Mouse (Mus musculus) neural tube, embryonic 13.5 days (tissue): ENCODE results near the gene 2310039H08Rik. TPM values are rescaled to one million over a fixed set of nuclear protein-coding genes. Genes with fewer than 3 reads are reported as not detected.
A peak's percentile ranks its signal among the peaks of the same experiment; 100 is the strongest.

Experiments
- ATAC-seq: fragments of 200-750 bp; cut with Nextera tagmentation; 2 replicates; pipeline ENCODE4 v1.8.0; 2017; ENCODE audit warnings: low read depth, mild to moderate bottlenecking, moderate TSS enrichment, moderate library complexity
- H3K27ac ChIP-seq: fragments of 300-500 bp; sonication (generic); replicated peaks from 2 replicates; pipeline ENCODE4 v1.5.1; 2015; ENCODE audit warnings: moderate library complexity, mild to moderate bottlenecking, inconsistent platforms
- H3K27me3 ChIP-seq: fragments of 300-500 bp; sonication (generic); 2 replicates; pipeline ENCODE4 v1.6.1; 2015; ENCODE audit warnings: mild to moderate bottlenecking, inconsistent platforms
- H3K36me3 ChIP-seq: fragments of 300-500 bp; sonication (generic); 2 replicates; pipeline ENCODE4 v1.6.1; 2015; ENCODE audit warnings: mild to moderate bottlenecking, inconsistent platforms
- H3K4me1 ChIP-seq: fragments of 300-500 bp; sonication (generic); replicated peaks from 2 replicates; pipeline ENCODE4 v1.6.1; 2015; ENCODE audit warnings: inconsistent platforms
- H3K4me2 ChIP-seq: fragments of 300-500 bp; sonication (generic); 2 replicates; pipeline ENCODE4 v1.6.1; 2015; ENCODE audit warnings: inconsistent platforms, mild to moderate bottlenecking, moderate library complexity
- H3K4me3 ChIP-seq: fragments of 300-500 bp; sonication (generic); 2 replicates; pipeline ENCODE4 v1.5.1; 2015; ENCODE audit warnings: mild to moderate bottlenecking, inconsistent platforms
- H3K9ac ChIP-seq: fragments of 300-500 bp; sonication (generic); 2 replicates; pipeline ENCODE4 v1.6.1; 2015; ENCODE audit warnings: moderate library complexity, mild to moderate bottlenecking, inconsistent platforms
- H3K9me3 ChIP-seq: fragments of 300-500 bp; sonication (generic); 2 replicates; pipeline ENCODE4 v1.6.1; 2016; ENCODE audit warnings: inconsistent platforms
- WGBS: fragments of 180-500 bp; shearing (Covaris S2); methylation state at CpG from one replicate; pipeline ENCODE4 v1.1.7; 2015; 5-methylcytosine and 5-hydroxymethylcytosine counted together
- polyA plus RNA-seq: library from polyadenylated mRNA; unstranded; fragments of >200 nt; fragmentation: Nextera tagmentation; extraction: Ambion mirVana; gene quantifications from 2 replicates; pipeline ENCODE4 v1.2.1, GENCODE M21; 2015

2310039H08Rik gene
- polyA plus RNA-seq = 47.3 and 56.2 TPM in 2 replicates

- H3K4me2 ChIP-seq = peak within 1 kb of the TSS; percentile 80
- H3K4me1 ChIP-seq = peaks cover 22% of the 10 kb centered on the region
- H3K36me3 ChIP-seq = peaks cover 37% of the 10 kb centered on the region
- under 1% methylated on average over 50 of the region's 50 CpGs for WGBS
- peak within 1 kb of the TSS; percentile 88 for H3K9ac ChIP-seq
- no peaks in the 10 kb centered on the region for H3K27me3 ChIP-seq
- H3K4me3 ChIP-seq = peak within 1 kb of the TSS; percentile 92
- H3K9me3 ChIP-seq = no peaks in the 10 kb centered on the region
- H3K27ac ChIP-seq = peak within 1 kb of the TSS; percentile 80
- ATAC-seq = peak; percentile 93
Observed at GRCm38 (mm10) chr17:46772404-46773277, at the start of gene 2310039H08Rik. 2310039H08Rik (plus strand) TSS chr17:46772635.

GRCm38 (mm10) chr17:46724477-46725084, 47.9 kb upstream of the 2310039H08Rik start:
- 80% methylated on average over 20 of the region's 20 CpGs for WGBS
- Histone ChIP-seq H3K4me3 (no peak overlapping the region), H3K4me1 (no peaks in the 10 kb centered on the region; the same call in 1 of the 2 replicates), H3K36me3 (peaks cover 54% of the 10 kb centered on the region), H3K4me2 (no peak overlapping the region), H3K9me3 (no peaks in the 10 kb centered on the region), H3K27me3 (peaks cover 18% of the 10 kb centered on the region), H3K27ac (no peak overlapping the region), H3K9ac (no peak overlapping the region)
- ATAC-seq = no peak

- Histone ChIP-seq H3K36me3 (peaks cover 54% of the 10 kb centered on the region), H3K4me2 (no peak overlapping the region), H3K27me3 (peaks cover 19% of the 10 kb centered on the region), H3K27ac (no peak overlapping the region), H3K4me1 (no peaks in the 10 kb centered on the region; the same call in 1 of the 2 replicates), H3K9me3 (no peaks in the 10 kb centered on the region), H3K4me3 (no peak overlapping the region), H3K9ac (no peak overlapping the region)
- 48% methylated on average over 9 of the region's 9 CpGs for WGBS
- no peak for ATAC-seq
Observed at GRCm38 (mm10) chr17:46725273-46725672, 47.2 kb upstream of the 2310039H08Rik start.

- H3K4me1 ChIP-seq = no peaks in the 10 kb centered on the region; the same call in 1 of the 2 replicates
- no peak overlapping the region for H3K4me3 ChIP-seq
- peaks cover 47% of the 10 kb centered on the region for H3K36me3 ChIP-seq
- no peak overlapping the region for H3K27ac ChIP-seq
- peaks cover 19% of the 10 kb centered on the region for H3K27me3 ChIP-seq
- no peaks in the 10 kb centered on the region for H3K9me3 ChIP-seq
- H3K4me2 ChIP-seq = no peak overlapping the region
- H3K9ac ChIP-seq = no peak overlapping the region
- WGBS = 91% methylated on average over 26 of the region's 26 CpGs
- ATAC-seq = no peak
Observed at GRCm38 (mm10) chr17:46725731-46726645, 46.4 kb upstream of the 2310039H08Rik start.

- Histone ChIP-seq H3K4me2 (no peak overlapping the region), H3K9ac (no peak overlapping the region), H3K27me3 (peaks cover 19% of the 10 kb centered on the region), H3K4me3 (no peak overlapping the region), H3K27ac (no peak overlapping the region), H3K36me3 (peaks cover 34% of the 10 kb centered on the region), H3K4me1 (no peaks in the 10 kb centered on the region; the same call in 1 of the 2 replicates), H3K9me3 (no peaks in the 10 kb centered on the region)
- no peak for ATAC-seq
- 88% methylated on average over 11 of the region's 11 CpGs for WGBS
Observed at GRCm38 (mm10) chr17:46727271-46727670, 45.2 kb upstream of the 2310039H08Rik start.

GRCm38 (mm10) chr17:46728021-46728420, 44.4 kb upstream of the 2310039H08Rik start:
- no peak overlapping the region for H3K27ac ChIP-seq
- 41% methylated on average over 6 of the region's 6 CpGs for WGBS
- no peak for ATAC-seq
- H3K36me3 ChIP-seq = peaks cover 31% of the 10 kb centered on the region
- no peaks in the 10 kb centered on the region; the same call in 1 of the 2 replicates for H3K4me1 ChIP-seq
- no peaks in the 10 kb centered on the region for H3K9me3 ChIP-seq
- H3K27me3 ChIP-seq = peaks cover 19% of the 10 kb centered on the region
- H3K9ac ChIP-seq = no peak overlapping the region
- no peak overlapping the region for H3K4me3 ChIP-seq
- no peak overlapping the region for H3K4me2 ChIP-seq

- no peak overlapping the region for H3K27ac ChIP-seq
- peak overlapping the region; percentile 51; the same call in 1 of the 2 replicates for H3K9ac ChIP-seq
- WGBS = 49% methylated on average over 11 of the region's 11 CpGs
- no peaks in the 10 kb centered on the region for H3K9me3 ChIP-seq
- ATAC-seq = no peak
- H3K4me2 ChIP-seq = 0 out of 2 replicates have a peak overlapping the region, but pooled peaks have one; percentile 21
- H3K36me3 ChIP-seq = peaks cover 26% of the 10 kb centered on the region
- no peak overlapping the region for H3K4me3 ChIP-seq
- H3K4me1 ChIP-seq = no peaks in the 10 kb centered on the region; the same call in 1 of the 2 replicates
- peaks cover 19% of the 10 kb centered on the region for H3K27me3 ChIP-seq
Observed at GRCm38 (mm10) chr17:46728496-46728895, 43.9 kb upstream of the 2310039H08Rik start.

- Histone ChIP-seq H3K36me3 (peaks cover 22% of the 10 kb centered on the region), H3K4me3 (no peak within 1 kb of the TSS), H3K4me1 (no peaks in the 10 kb centered on the region; the same call in 1 of the 2 replicates), H3K27ac (no peak within 1 kb of the TSS), H3K4me2 (peak within 1 kb of the TSS; percentile 21; the same call in 1 of the 2 replicates), H3K9me3 (no peaks in the 10 kb centered on the region), H3K27me3 (peaks cover 19% of the 10 kb centered on the region), H3K9ac (peak within 1 kb of the TSS; percentile 51)
- 24% methylated on average over 24 of the region's 24 CpGs for WGBS
- no peak for ATAC-seq
Observed at GRCm38 (mm10) chr17:46728904-46729318, 43.5 kb upstream of the 2310039H08Rik start, which contains the start of gene Gnmt. Gnmt (minus strand) TSS chr17:46729168.

- Histone ChIP-seq H3K9ac (no peak overlapping the region), H3K9me3 (no peaks in the 10 kb centered on the region), H3K27me3 (peaks cover 7% of the 10 kb centered on the region), H3K4me3 (no peak overlapping the region), H3K27ac (no peak overlapping the region), H3K4me1 (no peaks in the 10 kb centered on the region; the same call in 1 of the 2 replicates), H3K4me2 (no peak overlapping the region), H3K36me3 (peaks cover 40% of the 10 kb centered on the region)
- ATAC-seq = no peak
- 92% methylated on average over 3 of the region's 3 CpGs for WGBS
Observed at GRCm38 (mm10) chr17:46734055-46734454, 38.4 kb upstream of the 2310039H08Rik start.

GRCm38 (mm10) chr17:46735287-46735686, 37.1 kb upstream of the 2310039H08Rik start:
- H3K4me1 ChIP-seq = no peaks in the 10 kb centered on the region
- WGBS = 89% methylated on average over 7 of the region's 7 CpGs
- peaks cover 42% of the 10 kb centered on the region for H3K36me3 ChIP-seq
- no peak overlapping the region for H3K9ac ChIP-seq
- H3K4me2 ChIP-seq = no peak overlapping the region
- ATAC-seq = 0 out of 2 replicates have a peak, but pooled peaks have one; percentile 19
- no peaks in the 10 kb centered on the region for H3K27me3 ChIP-seq
- no peaks in the 10 kb centered on the region for H3K9me3 ChIP-seq
- H3K4me3 ChIP-seq = no peak overlapping the region
- no peak overlapping the region for H3K27ac ChIP-seq

- Histone ChIP-seq H3K9me3 (no peaks in the 10 kb centered on the region), H3K9ac (no peak overlapping the region), H3K27ac (no peak overlapping the region), H3K36me3 (peaks cover 44% of the 10 kb centered on the region), H3K27me3 (no peaks in the 10 kb centered on the region), H3K4me2 (no peak overlapping the region), H3K4me1 (no peaks in the 10 kb centered on the region), H3K4me3 (no peak overlapping the region)
- 63% methylated on average over 10 of the region's 10 CpGs for WGBS
- ATAC-seq = no peak
Observed at GRCm38 (mm10) chr17:46736160-46736559, 36.3 kb upstream of the 2310039H08Rik start.
